ENCODE assay signal across 8 mouse cellular contexts in genomic region chr19:53311524-53312335, GRCm38 (mm10). TPM values are rescaled to one million over a fixed set of nuclear protein-coding genes. Genes with fewer than 3 reads are reported as not detected.
DNase-seq lines count a peak whose midpoint lies in the region; ATAC-seq and TF ChIP-seq lines count a peak whose summit lies in the region.

No protein-coding gene starts in this region.

- no peak for TF ChIP-seq POLR2A in liver, adult 2 months (IDR thresholded peaks at IDR 0.05; ENCODE audit: extremely low read depth, insufficient read depth, low read length)

- peaks cover 7% of the 10 kb centered on the region; the same call in 1 of the 2 replicates for H3K79me2 ChIP-seq in liver, adult 2 months (ENCODE audit: control insufficient read depth, insufficient read depth, low read length)

- no peaks in the 10 kb centered on the region for H3K27me3 ChIP-seq in hindbrain, postnatal 0 days (ENCODE audit: insufficient read depth, low read length)
- H3K27me3 ChIP-seq in liver, adult 2 months (ENCODE audit: control insufficient read depth, insufficient read depth, low read length), result no peaks in the 10 kb centered on the region
- no peaks in the 10 kb centered on the region for H3K27me3 ChIP-seq in neural tube, embryonic 11.5 days (ENCODE audit: control insufficient read depth, insufficient read depth, low read length)

- H3K36me3 ChIP-seq in hindbrain, postnatal 0 days (ENCODE audit: insufficient read depth, low read length), result no peaks in the 10 kb centered on the region
- H3K36me3 ChIP-seq in liver, adult 2 months (ENCODE audit: control insufficient read depth, insufficient read depth, low read length), result no peaks in the 10 kb centered on the region
- H3K36me3 ChIP-seq in neural tube, embryonic 11.5 days (ENCODE audit: control insufficient read depth, insufficient read depth, low read length), result no peaks in the 10 kb centered on the region

- no peak for ATAC-seq in hindbrain, postnatal 0 days
- no peak for ATAC-seq in neural tube, embryonic 11.5 days (ENCODE audit: insufficient read depth, low FRiP score, low TSS enrichment)

- peaks cover 13% of the 10 kb centered on the region for H3K4me1 ChIP-seq in hindbrain, postnatal 0 days (ENCODE audit: insufficient read depth, low read length)
- no peaks in the 10 kb centered on the region for H3K4me1 ChIP-seq in liver, adult 2 months (ENCODE audit: control insufficient read depth, insufficient read depth, low read length)
- peaks cover 8% of the 10 kb centered on the region for H3K4me1 ChIP-seq in neural tube, embryonic 11.5 days (ENCODE audit: control insufficient read depth, insufficient read depth, low read length)

- no peaks in the 10 kb centered on the region for H3K9me3 ChIP-seq in hindbrain, postnatal 0 days (ENCODE audit: low read length)
- H3K9me3 ChIP-seq in neural tube, embryonic 11.5 days (ENCODE audit: control insufficient read depth, low read length), result no peaks in the 10 kb centered on the region

- H3K4me2 ChIP-seq in hindbrain, postnatal 0 days (ENCODE audit: low read depth, low read length), result peak overlapping the region; percentile 94
- peak overlapping the region; percentile 97 for H3K4me2 ChIP-seq in neural tube, embryonic 11.5 days (ENCODE audit: low read depth)

- under 1% methylated on average over 34 of the region's 37 CpGs for WGBS in hindbrain, postnatal 0 days
- 0% methylated on average over 37 of the region's 37 CpGs for WGBS in liver, adult 2 months
- WGBS in neural tube, embryonic 11.5 days, result 0% methylated on average over 37 of the region's 37 CpGs

- DNase-seq in left cerebral cortex, adult 2 months (ENCODE audit: extremely low spot score in 1 of 2, low spot score in 2 of 2), result peak in 1 of 2 experiments; percentile 36
- no peak for DNase-seq in left cerebral cortex, adult 8-10 months (ENCODE audit: low spot score in 2 of 2)
- peak; percentile 67 for DNase-seq in cerebellum, adult 9-10 months
- DNase-seq in gastrocnemius, adult 18-20 months (ENCODE audit: low spot score), result peak; percentile 33
- DNase-seq in hindbrain, postnatal 0 days (ENCODE audit: low spot score), result peak; percentile 54
- peak; percentile 37 for DNase-seq in liver, adult 2 months (ENCODE audit: extremely low read depth, low read depth, low spot score)
- DNase-seq in neural tube, embryonic 11.5 days (ENCODE audit: low spot score), result peak; percentile 47
- peak; percentile 43 to 44 for DNase-seq in thymus, postnatal 36 days

- no peak for TF ChIP-seq CTCF in left cerebral cortex, adult 2 months (IDR thresholded peaks at IDR 0.05)
- TF ChIP-seq CTCF in hindbrain, postnatal 0 days (IDR thresholded peaks at IDR 0.05; ENCODE audit: low read depth), result no peak
- TF ChIP-seq CTCF in liver, adult 2 months (IDR thresholded peaks at IDR 0.05; ENCODE audit: low read depth, low read length), result no peak

- peak overlapping the region; percentile 85 for H3K4me3 ChIP-seq in left cerebral cortex, adult 2 months
- peak overlapping the region; percentile 93 for H3K4me3 ChIP-seq in hindbrain, postnatal 0 days (ENCODE audit: low read length)
- peak overlapping the region; percentile 89 for H3K4me3 ChIP-seq in liver, adult 2 months (ENCODE audit: insufficient read depth, low read depth, low read length)
- H3K4me3 ChIP-seq in neural tube, embryonic 11.5 days (ENCODE audit: low read depth, low read length), result peak overlapping the region; percentile 83

- intact Hi-C loops in left cerebral cortex, adult 2 months (cut with DNase I), result loop anchor here (2.0 to 10.0 kb wide), 6 partner anchors 43 to 291 kb away; partner anchors contain the start of gene Smc3

- peak overlapping the region; percentile 98 for H3K27ac ChIP-seq in left cerebral cortex, adult 2 months
- H3K27ac ChIP-seq in hindbrain, postnatal 0 days, result peak overlapping the region; percentile 99
- peak overlapping the region; percentile 94 for H3K27ac ChIP-seq in liver, adult 2 months (replicated peaks; ENCODE audit: insufficient read depth, low read depth, low read length)
- H3K27ac ChIP-seq in neural tube, embryonic 11.5 days (ENCODE audit: low read depth, low read length), result peak overlapping the region; percentile 91

- peak overlapping the region; percentile 85 for H3K9ac ChIP-seq in hindbrain, postnatal 0 days (replicated peaks; ENCODE audit: low read length)
- H3K9ac ChIP-seq in liver, adult 2 months (ENCODE audit: low read depth, low read length), result peak overlapping the region; percentile 84
- peak overlapping the region; percentile 83 for H3K9ac ChIP-seq in neural tube, embryonic 11.5 days (ENCODE audit: low read length)

RNA-seq across cellular contexts. Expression of gene Mxi1, which starts 1.4 kb away (rescaled TPM):
- total RNA-seq in left cerebral cortex, adult 2 months (2021), result 10 to 100 TPM; 85.3 to 89.6 TPM
- total RNA-seq in left cerebral cortex, adult 8-10 months (2022), result 10 to 100 TPM; 81.4 to 89.0 (median 87.7) TPM
- total RNA-seq in gastrocnemius, adult 18-20 months (2021), result 10 to 100 TPM; 53.1 to 55.9 TPM
- total RNA-seq in hindbrain, postnatal 0 days (2014; rRNA removed), result 41.9 and 44.5 TPM in 2 replicates
- polyA plus RNA-seq in hindbrain, postnatal 0 days (2015; fragmentation: Nextera tagmentation; extraction: Ambion mirVana), result 47.7 and 51.5 TPM in 2 replicates
- 16.0 and 16.1 TPM in 2 replicates for total RNA-seq in liver, adult 2 months (2014; rRNA removed)
- 11.8 and 15.7 TPM in 2 replicates for polyA plus RNA-seq in liver, adult 2 months (2012; rRNA removed)
- 56.4 and 58.4 TPM in 2 replicates for polyA plus RNA-seq in neural tube, embryonic 11.5 days (2014; fragmentation: Nextera tagmentation; extraction: Ambion mirVana)

RNA-seq across cellular contexts. Expression of gene Gm10197, which starts 59.8 kb away (rescaled TPM):
- total RNA-seq in left cerebral cortex, adult 2 months (2021), result not detected
- total RNA-seq in left cerebral cortex, adult 8-10 months (2022), result not detected
- total RNA-seq in gastrocnemius, adult 18-20 months (2021), result not detected
- not detected in 2 replicates for total RNA-seq in hindbrain, postnatal 0 days (2014; rRNA removed)
- polyA plus RNA-seq in hindbrain, postnatal 0 days (2015; fragmentation: Nextera tagmentation; extraction: Ambion mirVana), result not detected in 2 replicates
- total RNA-seq in liver, adult 2 months (2014; rRNA removed), result not detected in 2 replicates
- polyA plus RNA-seq in liver, adult 2 months (2012; rRNA removed), result not detected in 2 replicates
- polyA plus RNA-seq in neural tube, embryonic 11.5 days (2014; fragmentation: Nextera tagmentation; extraction: Ambion mirVana), result 7.2 TPM in 1 of 2 replicates, not detected in the other

Comparison
In these comparisons a context has a peak if more than half of its experiments do, and no peak if none do; other contexts are left out.
1. DNase-seq: peak in cerebellum, adult 9-10 months (single experiment), gastrocnemius, adult 18-20 months (single experiment), hindbrain, postnatal 0 days (single experiment), liver, adult 2 months (single experiment), neural tube, embryonic 11.5 days (single experiment) and thymus, postnatal 36 days (2 of 2); none in left cerebral cortex, adult 8-10 months (0 of 2).
2. Peak in every context shown above with its lines, with median percentiles within 50 percentile points of each other: H3K27ac ChIP-seq, H3K4me3 ChIP-seq and H3K9ac ChIP-seq.